Mouse (Mus musculus) CH12.LX (cell line): ENCODE measurements around the gene Dpep1.

Experiments used
- CTCF ChIP-seq, 2 experiments: IDR thresholded peaks in 1 of 2; conservative IDR thresholded peaks in 1 of 2; 2 replicates each; pipeline ENCODE4 v1.5.1; 2011 to 2012; ENCODE audit warnings: low read depth in 2 of 2, low read length in 2 of 2, improper control_type of control experiment in 1 of 2, inconsistent platforms in 1 of 2, mild to moderate bottlenecking in 1 of 2, moderate library complexity in 1 of 2
- MYC ChIP-seq: IDR thresholded peaks from 2 replicates; pipeline ENCODE4 v1.6.1; 2011; ENCODE audit warnings: low read depth, mild to moderate bottlenecking, improper control_type of control experiment, low read length
- NRF1 ChIP-seq: IDR thresholded peaks from 2 replicates; pipeline ENCODE4 v1.6.1; 2014; ENCODE audit warnings: low read depth, mild to moderate bottlenecking, inconsistent platforms, low read length, improper control_type of control experiment, moderate library complexity
- ZMIZ1 ChIP-seq: IDR thresholded peaks from 2 replicates; pipeline ENCODE4 v1.6.1; 2012; ENCODE audit warnings: low read depth, mild to moderate bottlenecking, inconsistent platforms, low read length, improper control_type of control experiment

DNA sequence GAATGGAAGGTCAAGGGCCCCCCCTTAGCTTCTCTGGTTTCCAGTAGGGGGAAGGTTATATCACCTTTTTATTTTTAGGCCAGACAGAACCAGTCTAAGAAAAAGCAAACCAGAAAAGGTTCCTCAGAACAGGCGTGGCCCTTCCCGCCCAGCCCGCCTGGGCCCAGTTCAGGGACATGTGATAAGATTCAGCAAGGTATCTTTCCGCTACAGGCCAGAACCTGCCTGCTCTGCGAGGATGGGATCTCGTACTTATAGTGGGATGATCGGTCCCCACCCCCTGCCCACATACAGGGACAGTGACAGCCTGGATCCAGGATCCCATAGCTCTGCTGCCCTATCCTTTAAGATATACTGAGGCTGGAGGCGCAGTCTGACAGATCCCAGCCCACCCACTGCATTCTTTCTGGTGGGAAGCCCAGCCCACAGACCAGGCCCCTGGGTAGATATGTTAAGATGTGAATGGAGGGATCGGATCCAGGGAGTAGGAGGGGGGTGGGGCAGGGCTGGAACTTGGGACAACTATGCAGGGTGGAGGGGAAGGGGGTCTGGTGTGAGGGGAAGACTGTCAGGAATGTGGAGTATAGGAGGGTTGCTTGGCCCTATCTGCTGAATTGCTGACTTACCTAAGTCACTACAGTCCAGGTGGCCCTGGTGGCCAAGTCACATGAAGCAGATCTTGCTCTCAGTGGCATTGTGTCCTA lies 29.8 kb upstream of the Dpep1 start:
- TF ChIP-seq CTCF (conservative IDR thresholded peaks at IDR 0.05 in 1 of 2, IDR thresholded peaks at IDR 0.05 in 1 of 2; ENCODE audit: low read depth in 2 of 2, low read length in 2 of 2) (no peak), ZMIZ1 (no peak), NRF1 (no peak), MYC (no peak)
